Mouse (Mus musculus) megakaryocyte-erythroid progenitor cell, adult 5-6 weeks (primary cell): ENCODE results near the gene D930007J09Rik. TPM values are rescaled to one million over a fixed set of nuclear protein-coding genes. Genes with fewer than 3 reads are reported as not detected.

ENCODE experiments used
- ATAC-seq: replicated peaks from 2 replicates; pipeline ENCODE4 v1.8.0; 2016; ENCODE audit warnings: mild to moderate bottlenecking, inconsistent platforms; ENCODE audit not compliant: severe bottlenecking, poor library complexity, low FRiP score, low TSS enrichment
- total RNA-seq, 2 experiments: library from RNA; stranded (forward) in 1 of 2; stranded (reverse) in 1 of 2; fragments of 200-1000, 215-1000 nt in 1 of 2; fragments of >200 nt in 1 of 2; fragmentation: Nextera tagmentation in 1 of 2; gene quantifications; 2 replicates each; pipeline ENCODE4 v1.2.3; 2014 to 2017

D930007J09Rik gene
- total RNA-seq, 2 experiments from 2014 or later = not detected

- ATAC-seq = no peak
Measured at GRCm38 (mm10) chr13:32764448-32764847, 38.2 kb downstream of the D930007J09Rik start.

- ATAC-seq = no peak
Measured at GRCm38 (mm10) chr13:32763141-32763540, 39.5 kb downstream of the D930007J09Rik start.

- no peak for ATAC-seq
Measured at GRCm38 (mm10) chr13:32760795-32761194, 41.9 kb downstream of the D930007J09Rik start.

GRCm38 (mm10) chr13:32759036-32759435 is 43.6 kb downstream of the D930007J09Rik start:
- no peak for ATAC-seq

Other genes with a start within 250 kb of the D930007J09Rik start
- gene Mylk4, start 18.9 kb downstream of the D930007J09Rik start, total RNA-seq (2014; fragmentation: Nextera tagmentation) = 0.11 TPM in 1 of 2 replicates, not detected in the other
- gene Mylk4, start 18.9 kb downstream of the D930007J09Rik start, total RNA-seq (2017) = not detected in 2 replicates
- 22.3 and 38.7 TPM in 2 replicates for gene Wrnip1, start 811 bp downstream of the D930007J09Rik start, total RNA-seq (2014; fragmentation: Nextera tagmentation)
- gene Wrnip1, start 811 bp downstream of the D930007J09Rik start, total RNA-seq (2017) = 37.6 and 45.8 TPM in 2 replicates
- 2.4 and 16.7 TPM in 2 replicates for gene Serpinb1a, start 48.3 kb upstream of the D930007J09Rik start, total RNA-seq (2014; fragmentation: Nextera tagmentation)
- 10.1 and 35.8 TPM in 2 replicates for gene Serpinb1a, start 48.3 kb upstream of the D930007J09Rik start, total RNA-seq (2017)
- not detected in 2 replicates for gene Serpinb1c, start 95.4 kb upstream of the D930007J09Rik start, total RNA-seq (2014; fragmentation: Nextera tagmentation)
- not detected in 2 replicates for gene Serpinb1c, start 95.4 kb upstream of the D930007J09Rik start, total RNA-seq (2017)
- 10.1 and 14.4 TPM in 2 replicates for gene Serpinb6b, start 162.4 kb upstream of the D930007J09Rik start, total RNA-seq (2014; fragmentation: Nextera tagmentation)
- gene Serpinb6b, start 162.4 kb upstream of the D930007J09Rik start, total RNA-seq (2017) = 36.7 and 70.1 TPM in 2 replicates
- gene Serpinb9, start 200.4 kb upstream of the D930007J09Rik start, total RNA-seq (2014; fragmentation: Nextera tagmentation) = 6.1 and 7.9 TPM in 2 replicates
- gene Serpinb9, start 200.4 kb upstream of the D930007J09Rik start, total RNA-seq (2017) = 5.8 and 12.1 TPM in 2 replicates
- gene Serpinb9b, start 224.6 kb upstream of the D930007J09Rik start, total RNA-seq (2014; fragmentation: Nextera tagmentation) = not detected in 2 replicates
- not detected in 2 replicates for gene Serpinb9b, start 224.6 kb upstream of the D930007J09Rik start, total RNA-seq (2017)